Mouse (Mus musculus): Measurements from ENCODE around the gene Magohb. TPM values are rescaled to one million over a fixed set of nuclear protein-coding genes. Genes with fewer than 3 reads are reported as not detected.
"Not testable (repeated sequence)": the region's sequence is repeated elsewhere in the genome, so short reads cannot be mapped to it uniquely, and the experiment has no call there.

The Magohb gene
- total RNA-seq, 1 experiment = 10.0 TPM

- no peaks in the 10 kb centered on the region for H3K4me1 ChIP-seq (ENCODE audit: control insufficient read depth in 2 of 2, insufficient read depth in 2 of 2, low read length in 2 of 2, poor library complexity in 1 of 2)
- H3K27ac ChIP-seq (ENCODE audit: insufficient read depth, low read depth, low read length, poor library complexity, severe bottlenecking) = no peak overlapping the region
- DNase-seq (ENCODE audit: low read depth, low spot score) = no peak
- in situ Hi-C loops (cut with MboI; ENCODE audit: low sequenced_read_pairs in 2 of 2, unreplicated experiment in 2 of 2) = no loop called here
- H3K9me3 ChIP-seq (ENCODE audit: control insufficient read depth, insufficient read depth, low read depth, low read length) = no peaks in the 10 kb centered on the region
- peak overlapping the region; percentile 85 to 91 for H3K4me3 ChIP-seq (ENCODE audit: insufficient read depth in 1 of 2, low read depth in 1 of 2, low read length in 2 of 2, poor library complexity in 1 of 2, severe bottlenecking in 1 of 2)
- H3K9ac ChIP-seq (ENCODE audit: insufficient read depth, low read depth, low read length, poor library complexity, severe bottlenecking) = peak overlapping the region; percentile 76
- no peaks in the 10 kb centered on the region for H3K36me3 ChIP-seq (ENCODE audit: control insufficient read depth, insufficient read depth, low read length, poor library complexity, severe bottlenecking)
- no peak for TF ChIP-seq CHD2 (IDR thresholded peaks at IDR 0.05; ENCODE audit: low read depth, low read length)
- no peak for TF ChIP-seq ZC3H11A (IDR thresholded peaks at IDR 0.05; ENCODE audit: borderline replicate concordance, low read depth, low read length)
- TF ChIP-seq ZNF384 (IDR thresholded peaks at IDR 0.05; ENCODE audit: low read depth, low read length) = no peak
- TF ChIP-seq HCFC1 (IDR thresholded peaks at IDR 0.05; ENCODE audit: borderline replicate concordance, insufficient read depth, low read length) = no peak
- TF ChIP-seq MAFK (IDR thresholded peaks at IDR 0.05; ENCODE audit: insufficient read depth, low read depth, low read length) = no peak
These were observed 611 bp downstream of the Magohb start for GRCm38 (mm10) chr6:131292276-131292990.

GRCm38 (mm10) chr6:131290430-131290829 is 2.6 kb downstream of the Magohb start:
- in situ Hi-C loops (cut with MboI; ENCODE audit: low sequenced_read_pairs in 2 of 2, unreplicated experiment in 2 of 2) = no loop called here
- no peaks in the 10 kb centered on the region for H3K36me3 ChIP-seq (ENCODE audit: control insufficient read depth, insufficient read depth, low read length, poor library complexity, severe bottlenecking)
- no peak for DNase-seq (ENCODE audit: low read depth, low spot score)
- no peak overlapping the region for H3K4me3 ChIP-seq (ENCODE audit: insufficient read depth in 1 of 2, low read depth in 1 of 2, low read length in 2 of 2, poor library complexity in 1 of 2, severe bottlenecking in 1 of 2)
- H3K4me1 ChIP-seq (ENCODE audit: control insufficient read depth in 2 of 2, insufficient read depth in 2 of 2, low read length in 2 of 2, poor library complexity in 1 of 2) = no peaks in the 10 kb centered on the region
- no peak overlapping the region for H3K27ac ChIP-seq (ENCODE audit: insufficient read depth, low read depth, low read length, poor library complexity, severe bottlenecking)
- no peaks in the 10 kb centered on the region for H3K9me3 ChIP-seq (ENCODE audit: control insufficient read depth, insufficient read depth, low read depth, low read length)
- TF ChIP-seq ZC3H11A (IDR thresholded peaks at IDR 0.05; ENCODE audit: borderline replicate concordance, low read depth, low read length) (0 out of 2 replicates have a peak, but pooled peaks have one; percentile 6), HCFC1 (IDR thresholded peaks at IDR 0.05; ENCODE audit: borderline replicate concordance, insufficient read depth, low read length) (no peak)
- no peak overlapping the region for H3K9ac ChIP-seq (ENCODE audit: insufficient read depth, low read depth, low read length, poor library complexity, severe bottlenecking)

GRCm38 (mm10) chr6:131278160-131278559 is 14.9 kb downstream of the Magohb start:
- H3K36me3 ChIP-seq (ENCODE audit: control insufficient read depth, insufficient read depth, low read length, poor library complexity, severe bottlenecking); DNase-seq (ENCODE audit: low read depth, low spot score); H3K4me3 ChIP-seq (ENCODE audit: insufficient read depth in 1 of 2, low read depth in 1 of 2, low read length in 2 of 2, poor library complexity in 1 of 2, severe bottlenecking in 1 of 2); H3K9me3 ChIP-seq (ENCODE audit: control insufficient read depth, insufficient read depth, low read depth, low read length); H3K27ac ChIP-seq (ENCODE audit: insufficient read depth, low read depth, low read length, poor library complexity, severe bottlenecking); in situ Hi-C loops (cut with MboI; ENCODE audit: low sequenced_read_pairs in 2 of 2, unreplicated experiment in 2 of 2); H3K4me1 ChIP-seq (ENCODE audit: control insufficient read depth in 2 of 2, insufficient read depth in 2 of 2, low read length in 2 of 2, poor library complexity in 1 of 2); H3K9ac ChIP-seq (ENCODE audit: insufficient read depth, low read depth, low read length, poor library complexity, severe bottlenecking): not testable (repeated sequence)

- Histone ChIP-seq H3K4me3 (ENCODE audit: insufficient read depth in 1 of 2, low read depth in 1 of 2, low read length in 2 of 2, poor library complexity in 1 of 2, severe bottlenecking in 1 of 2) (no peak overlapping the region), H3K9me3 (ENCODE audit: control insufficient read depth, insufficient read depth, low read depth, low read length) (no peaks in the 10 kb centered on the region), H3K9ac (ENCODE audit: insufficient read depth, low read depth, low read length, poor library complexity, severe bottlenecking) (no peak overlapping the region), H3K27ac (ENCODE audit: insufficient read depth, low read depth, low read length, poor library complexity, severe bottlenecking) (no peak overlapping the region), H3K36me3 (ENCODE audit: control insufficient read depth, insufficient read depth, low read length, poor library complexity, severe bottlenecking) (no peaks in the 10 kb centered on the region), H3K4me1 (ENCODE audit: control insufficient read depth in 2 of 2, insufficient read depth in 2 of 2, low read length in 2 of 2, poor library complexity in 1 of 2) (no peaks in the 10 kb centered on the region)
- TF ChIP-seq CHD2 (IDR thresholded peaks at IDR 0.05; ENCODE audit: low read depth, low read length) (no peak), ZC3H11A (IDR thresholded peaks at IDR 0.05; ENCODE audit: borderline replicate concordance, low read depth, low read length) (no peak), HCFC1 (IDR thresholded peaks at IDR 0.05; ENCODE audit: borderline replicate concordance, insufficient read depth, low read length) (no peak), MAFK (IDR thresholded peaks at IDR 0.05; ENCODE audit: insufficient read depth, low read depth, low read length) (no peak), ZNF384 (IDR thresholded peaks at IDR 0.05; ENCODE audit: low read depth, low read length) (no peak)
- in situ Hi-C loops (cut with MboI; ENCODE audit: low sequenced_read_pairs in 2 of 2, unreplicated experiment in 2 of 2) = no loop called here
- no peak for DNase-seq (ENCODE audit: low read depth, low spot score)
These were observed 16.4 kb downstream of the Magohb start for GRCm38 (mm10) chr6:131276659-131277058.

- Histone ChIP-seq H3K36me3 (ENCODE audit: control insufficient read depth, insufficient read depth, low read length, poor library complexity, severe bottlenecking) (no peaks in the 10 kb centered on the region), H3K4me1 (ENCODE audit: control insufficient read depth in 2 of 2, insufficient read depth in 2 of 2, low read length in 2 of 2, poor library complexity in 1 of 2) (no peaks in the 10 kb centered on the region), H3K9ac (ENCODE audit: insufficient read depth, low read depth, low read length, poor library complexity, severe bottlenecking) (no peak overlapping the region), H3K4me3 (ENCODE audit: insufficient read depth in 1 of 2, low read depth in 1 of 2, low read length in 2 of 2, poor library complexity in 1 of 2, severe bottlenecking in 1 of 2) (no peak overlapping the region), H3K9me3 (ENCODE audit: control insufficient read depth, insufficient read depth, low read depth, low read length) (no peaks in the 10 kb centered on the region), H3K27ac (ENCODE audit: insufficient read depth, low read depth, low read length, poor library complexity, severe bottlenecking) (no peak overlapping the region)
- DNase-seq (ENCODE audit: low read depth, low spot score) = no peak
- TF ChIP-seq HCFC1 (IDR thresholded peaks at IDR 0.05; ENCODE audit: borderline replicate concordance, insufficient read depth, low read length) = no peak
- no peak for TF ChIP-seq ZNF384 (IDR thresholded peaks at IDR 0.05; ENCODE audit: low read depth, low read length)
- no peak for TF ChIP-seq MAFK (IDR thresholded peaks at IDR 0.05; ENCODE audit: insufficient read depth, low read depth, low read length)
- TF ChIP-seq CHD2 (IDR thresholded peaks at IDR 0.05; ENCODE audit: low read depth, low read length) = no peak
- no peak for TF ChIP-seq ZC3H11A (IDR thresholded peaks at IDR 0.05; ENCODE audit: borderline replicate concordance, low read depth, low read length)
- in situ Hi-C loops (cut with MboI; ENCODE audit: low sequenced_read_pairs in 2 of 2, unreplicated experiment in 2 of 2) = no loop called here
These were observed 20.7 kb downstream of the Magohb start for GRCm38 (mm10) chr6:131272311-131272710.
